Mouse (Mus musculus) CH12.LX (cell line): ENCODE results near the gene Tdrd6. TPM values are rescaled to one million over a fixed set of nuclear protein-coding genes. Genes with fewer than 3 reads are reported as not detected.

Experiments used
- DNase-seq: peaks from one replicate; pipeline ENCODE4 v3.0.0-alpha.2; 2013; ENCODE audit errors: extremely low read depth
- H3K27ac ChIP-seq: 2 replicates; pipeline ENCODE4 v1.5.1; 2012; ENCODE audit warnings: low read depth, mild to moderate bottlenecking, control low read depth, moderate library complexity; ENCODE audit not compliant: insufficient read depth
- H3K27me3 ChIP-seq: replicated peaks from 2 replicates; pipeline ENCODE3; 2012; ENCODE audit warnings: inconsistent platforms
- H3K36me3 ChIP-seq, 2 experiments: replicated peaks in 1 of 2; 2 replicates each; pipeline versions ENCODE3 to v1.6.1; 2012; ENCODE audit warnings: inconsistent platforms in 1 of 2, low read length in 1 of 2, mild to moderate bottlenecking in 1 of 2, mixed read lengths in 1 of 2, moderate library complexity in 1 of 2; ENCODE audit not compliant: control insufficient read depth in 1 of 2, insufficient read depth in 1 of 2
- H3K4me1 ChIP-seq, 2 experiments: 2 replicates each; pipeline ENCODE4 v1.6.1; 2012; ENCODE audit warnings: inconsistent platforms in 1 of 2, moderate library complexity in 1 of 2; ENCODE audit not compliant: insufficient read depth in 2 of 2, control insufficient read depth in 1 of 2
- H3K4me2 ChIP-seq: 2 replicates; pipeline ENCODE4 v1.6.1; 2012; ENCODE audit warnings: low read depth, mild to moderate bottlenecking, control low read depth; ENCODE audit not compliant: poor library complexity, insufficient read depth, severe bottlenecking
- H3K4me3 ChIP-seq, 3 experiments: fragments of 150-350 bp in 1 of 3; sonication (generic) in 1 of 3; replicated peaks in 1 of 3; 2 replicates each; pipeline versions ENCODE3 to v1.5.1; 2011 to 2012; ENCODE audit warnings: low read depth in 2 of 3, low read length in 2 of 3, mild to moderate bottlenecking in 2 of 3, moderate library complexity in 2 of 3, control low read depth in 1 of 3, improper control_type of control experiment in 1 of 3, inconsistent platforms in 1 of 3, mixed read lengths in 1 of 3; ENCODE audit not compliant: poor library complexity in 1 of 3
- H3K79me2 ChIP-seq: replicated peaks from 2 replicates; pipeline ENCODE4 v1.6.1; 2012; ENCODE audit warnings: mild to moderate bottlenecking, moderate library complexity; ENCODE audit not compliant: control insufficient read depth, poor library complexity, insufficient read depth, severe bottlenecking; ENCODE audit errors: extremely low read depth
- H3K9ac ChIP-seq: 2 replicates; pipeline ENCODE4 v1.6.1; 2012; ENCODE audit warnings: low read depth, mild to moderate bottlenecking, control low read depth, moderate library complexity; ENCODE audit not compliant: insufficient read depth
- H3K9me3 ChIP-seq: replicated peaks from 2 replicates; pipeline ENCODE3; 2012; ENCODE audit warnings: low read length, inconsistent platforms, mixed read lengths
- BHLHE40 ChIP-seq: IDR thresholded peaks from 2 replicates; pipeline ENCODE4 v1.6.1; 2011; ENCODE audit warnings: mild to moderate bottlenecking, low read depth, low read length, improper control_type of control experiment
- CHD1 ChIP-seq: IDR thresholded peaks from 2 replicates; pipeline ENCODE4 v1.6.1; 2012; ENCODE audit warnings: low read depth, low read length, improper control_type of control experiment, inconsistent platforms
- CHD2 ChIP-seq: IDR thresholded peaks from 2 replicates; pipeline ENCODE4 v1.6.1; 2011; ENCODE audit warnings: low read length, improper control_type of control experiment
- CTCF ChIP-seq, 2 experiments: IDR thresholded peaks in 1 of 2; conservative IDR thresholded peaks in 1 of 2; 2 replicates each; pipeline ENCODE4 v1.5.1; 2011 to 2012; ENCODE audit warnings: low read depth in 2 of 2, low read length in 2 of 2, improper control_type of control experiment in 1 of 2, inconsistent platforms in 1 of 2, mild to moderate bottlenecking in 1 of 2, moderate library complexity in 1 of 2
- ETS1 ChIP-seq: conservative IDR thresholded peaks from 2 replicates; pipeline ENCODE4 v1.6.1; 2012; ENCODE audit warnings: low read depth, mild to moderate bottlenecking, inconsistent platforms, low read length, improper control_type of control experiment, moderate library complexity
- GABPA ChIP-seq: IDR thresholded peaks from 2 replicates; pipeline ENCODE4 v1.6.1; 2012; ENCODE audit warnings: low read depth, low read length, improper control_type of control experiment, inconsistent platforms; ENCODE audit not compliant: insufficient replicate concordance
- HCFC1 ChIP-seq: IDR thresholded peaks from 2 replicates; pipeline ENCODE4 v1.6.1; 2012; ENCODE audit warnings: low read depth, mild to moderate bottlenecking, inconsistent platforms, low read length, improper control_type of control experiment
- JUN ChIP-seq: IDR thresholded peaks from 2 replicates; pipeline ENCODE4 v1.6.1; 2011; ENCODE audit warnings: low read depth, mild to moderate bottlenecking, low read length, improper control_type of control experiment, moderate library complexity; ENCODE audit not compliant: insufficient read depth
- JUND ChIP-seq: conservative IDR thresholded peaks from 2 replicates; pipeline ENCODE4 v1.6.1; 2011; ENCODE audit warnings: low read depth, low read length, improper control_type of control experiment
- MAFK ChIP-seq: IDR thresholded peaks from 2 replicates; pipeline ENCODE4 v1.6.1; 2011; ENCODE audit warnings: low read length, improper control_type of control experiment; ENCODE audit not compliant: insufficient replicate concordance
- MAX ChIP-seq: IDR thresholded peaks from 2 replicates; pipeline ENCODE4 v1.6.1; 2011; ENCODE audit warnings: low read length, improper control_type of control experiment
- MAZ ChIP-seq: IDR thresholded peaks from 2 replicates; pipeline ENCODE4 v1.6.1; 2012; ENCODE audit warnings: low read depth, mild to moderate bottlenecking, inconsistent platforms, low read length, improper control_type of control experiment, moderate library complexity
- MEF2A ChIP-seq: IDR thresholded peaks from 2 replicates; pipeline ENCODE4 v1.6.1; 2014; ENCODE audit warnings: low read depth, mild to moderate bottlenecking, inconsistent platforms, low read length, improper control_type of control experiment, borderline replicate concordance
- MXI1 ChIP-seq: IDR thresholded peaks from 2 replicates; pipeline ENCODE4 v1.6.1; 2011; ENCODE audit warnings: mild to moderate bottlenecking, low read depth, low read length, improper control_type of control experiment
- MYC ChIP-seq: IDR thresholded peaks from 2 replicates; pipeline ENCODE4 v1.6.1; 2011; ENCODE audit warnings: low read depth, mild to moderate bottlenecking, improper control_type of control experiment, low read length
- NRF1 ChIP-seq: IDR thresholded peaks from 2 replicates; pipeline ENCODE4 v1.6.1; 2014; ENCODE audit warnings: low read depth, mild to moderate bottlenecking, inconsistent platforms, low read length, improper control_type of control experiment, moderate library complexity
- POLR2A ChIP-seq: IDR thresholded peaks from 2 replicates; pipeline ENCODE4 v1.6.1; 2011; ENCODE audit warnings: low read depth, mild to moderate bottlenecking, improper control_type of control experiment, low read length
- RCOR1 ChIP-seq: conservative IDR thresholded peaks from 2 replicates; pipeline ENCODE4 v1.6.1; 2012; ENCODE audit warnings: low read depth, mild to moderate bottlenecking, inconsistent platforms, low read length, improper control_type of control experiment
- SIN3A ChIP-seq: IDR thresholded peaks from 2 replicates; pipeline ENCODE4 v1.6.1; 2012; ENCODE audit warnings: low read length, improper control_type of control experiment, inconsistent platforms
- TBP ChIP-seq: conservative IDR thresholded peaks from 2 replicates; pipeline ENCODE4 v1.6.1; 2011; ENCODE audit warnings: low read depth, low read length, improper control_type of control experiment
- UBTF ChIP-seq: IDR thresholded peaks from 2 replicates; pipeline ENCODE4 v1.6.1; 2012; ENCODE audit warnings: low read depth, mild to moderate bottlenecking, inconsistent platforms, low read length, improper control_type of control experiment, moderate library complexity
- ZC3H11A ChIP-seq: IDR thresholded peaks from 2 replicates; pipeline ENCODE4 v1.6.1; 2012; ENCODE audit warnings: low read depth, mild to moderate bottlenecking, inconsistent platforms, low read length, improper control_type of control experiment
- ZMIZ1 ChIP-seq: IDR thresholded peaks from 2 replicates; pipeline ENCODE4 v1.6.1; 2012; ENCODE audit warnings: low read depth, mild to moderate bottlenecking, inconsistent platforms, low read length, improper control_type of control experiment
- ZNF384 ChIP-seq: IDR thresholded peaks from 2 replicates; pipeline ENCODE4 v1.6.1; 2012; ENCODE audit warnings: low read depth, low read length, improper control_type of control experiment, inconsistent platforms
- dilution Hi-C: fragments of 300-500 bp; cut with MboI; formaldehyde crosslinking; loops from 2 replicates; pipeline ENCODE4 v1.14.3; 2020; ENCODE audit warnings: low sequenced_read_pairs; ENCODE audit not compliant: extremely low pct_unique_long_range_greater_than_20kb, extremely low pct_ligation_motif_present
- in situ Hi-C: fragments of 300-500 bp; cut with MboI; formaldehyde crosslinking; loops from 3 replicates; pipeline ENCODE4 v1.14.3; 2019; ENCODE audit warnings: low sequenced_read_pairs, low pct_ligation_motif_present, low pct_unique_long_range_greater_than_20kb, mixed read lengths
- polyA plus RNA-seq: library from polyadenylated mRNA; unstranded; fragments of >175 nt; gene quantifications from 2 replicates; pipeline ENCODE4 v1.2.1, GENCODE M21; 2012; ENCODE audit warnings: low read depth; ENCODE audit not compliant: insufficient read length
- total RNA-seq, 2 experiments: library from RNA; depleted of rRNA; stranded (reverse); fragments of 300-350 nt in 1 of 2; fragments of >200 nt in 1 of 2; gene quantifications; 2 replicates each; pipeline ENCODE4 v1.2.3; 2012 to 2014

Tdrd6 gene
- total and polyA plus RNA-seq, 3 experiments: not detected

DNA sequence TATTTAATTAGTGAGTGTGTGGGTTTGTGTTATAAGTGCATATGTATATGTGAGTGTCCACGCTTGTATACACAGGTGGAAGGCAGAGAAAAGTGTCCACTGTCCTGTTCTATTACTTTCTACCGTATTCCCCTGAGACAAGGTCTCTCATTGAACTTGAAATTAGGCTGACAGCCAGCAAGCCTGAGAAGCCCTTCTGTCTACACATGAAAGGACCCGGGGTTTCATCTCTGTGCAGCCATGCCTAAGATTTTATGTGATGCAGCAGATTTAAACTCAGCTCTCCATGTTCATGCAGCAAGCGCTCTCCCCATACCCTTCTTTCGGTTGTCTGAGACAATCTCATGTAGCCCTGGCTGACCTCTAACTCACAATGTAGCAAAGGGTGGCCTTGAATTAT is 39.6 kb downstream of the Tdrd6 start:
- no peak overlapping the region for H3K4me2 ChIP-seq
- no peaks in the 10 kb centered on the region for H3K4me1 ChIP-seq
- H3K27ac ChIP-seq: no peak overlapping the region
- H3K9me3 ChIP-seq: peaks cover 43% of the 10 kb centered on the region
- H3K9ac ChIP-seq: no peak overlapping the region
- dilution Hi-C loops (no loop called here), in situ Hi-C loops (no loop called here)
- DNase-seq: no peak
- no peak overlapping the region for H3K4me3 ChIP-seq
- no peaks in the 10 kb centered on the region for H3K79me2 ChIP-seq
- H3K27me3 ChIP-seq: no peaks in the 10 kb centered on the region
- no peaks in the 10 kb centered on the region for H3K36me3 ChIP-seq
- TF ChIP-seq ZC3H11A: no peak
- TF ChIP-seq MXI1: no peak
- TF ChIP-seq, all 38 proteins: peak for 0

DNA sequence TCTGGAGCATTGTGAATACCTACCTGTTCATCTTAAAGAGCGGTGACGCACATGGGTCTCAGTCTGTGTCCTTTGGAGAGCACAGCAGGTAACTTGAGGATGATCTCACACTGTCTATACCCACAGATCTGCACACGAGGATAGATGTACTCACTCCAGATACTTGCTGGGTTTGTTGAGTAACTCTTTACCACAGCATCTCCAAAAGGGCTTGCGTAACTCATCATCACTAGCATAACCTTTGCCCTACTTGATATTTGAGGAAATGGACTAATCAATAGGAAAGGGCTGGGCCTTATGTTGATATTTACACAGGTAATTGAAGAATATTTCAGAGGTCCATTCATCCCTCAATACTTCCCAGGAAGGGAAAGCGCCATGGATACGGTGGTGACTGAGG is 40.3 kb downstream of the Tdrd6 start:
- H3K9ac ChIP-seq: no peak overlapping the region
- no peaks in the 10 kb centered on the region for H3K79me2 ChIP-seq
- no peak overlapping the region for H3K4me3 ChIP-seq
- TF ChIP-seq NRF1 (no peak), POLR2A (no peak), ETS1 (no peak), HCFC1 (no peak), UBTF (no peak), SIN3A (no peak), BHLHE40 (no peak), TBP (no peak), MAX (no peak), RCOR1 (no peak), MYC (no peak)
- DNase-seq: no peak
- H3K4me2 ChIP-seq: no peak overlapping the region
- H3K4me1 ChIP-seq: no peaks in the 10 kb centered on the region
- H3K36me3 ChIP-seq: no peaks in the 10 kb centered on the region
- in situ Hi-C loops: no loop called here
- no peaks in the 10 kb centered on the region for H3K27me3 ChIP-seq
- dilution Hi-C loops: no loop called here
- peaks cover 44% of the 10 kb centered on the region for H3K9me3 ChIP-seq
- H3K27ac ChIP-seq: no peak overlapping the region

DNA sequence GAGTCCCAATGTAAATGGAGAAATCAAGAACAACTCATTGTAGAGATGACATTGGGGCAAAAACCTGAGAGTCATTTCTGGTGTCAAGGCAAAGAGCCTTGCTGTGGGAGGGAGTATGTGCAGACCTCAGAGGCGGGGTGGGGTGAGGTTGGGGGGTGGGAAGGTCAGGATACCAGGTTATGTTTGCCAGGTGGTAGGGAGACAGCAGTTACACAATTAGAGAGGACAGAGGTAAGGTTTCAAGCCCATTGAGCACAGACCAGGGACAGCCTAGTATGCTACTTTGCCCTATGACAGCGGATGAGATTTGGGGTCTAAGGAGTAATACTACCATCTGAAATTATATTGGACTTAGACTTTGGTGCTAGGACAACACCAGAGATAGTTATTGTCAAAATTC is 42.8 kb downstream of the Tdrd6 start:
- dilution Hi-C loops: no loop called here
- Histone ChIP-seq H3K9ac (no peak overlapping the region), H3K4me3 (no peak overlapping the region), H3K9me3 (peaks cover 40% of the 10 kb centered on the region), H3K4me2 (no peak overlapping the region), H3K27me3 (no peaks in the 10 kb centered on the region), H3K27ac (no peak overlapping the region), H3K4me1 (no peaks in the 10 kb centered on the region), H3K79me2 (no peaks in the 10 kb centered on the region), H3K36me3 (no peaks in the 10 kb centered on the region)
- TF ChIP-seq UBTF (no peak), MAZ (no peak), MEF2A (no peak), MYC (no peak), NRF1 (no peak), MAFK (no peak), CTCF (conservative IDR thresholded peaks at IDR 0.05 in 1 of 2, IDR thresholded peaks at IDR 0.05 in 1 of 2; ENCODE audit: low read depth in 2 of 2, low read length in 2 of 2) (no peak), JUN (no peak), ETS1 (no peak), GABPA (no peak), HCFC1 (no peak), ZNF384 (no peak), JUND (no peak), CHD1 (no peak), ZMIZ1 (no peak), CHD2 (no peak)
- in situ Hi-C loops: no loop called here
- no peak for DNase-seq
